Mouse (Mus musculus): ENCODE results near the gene Ms4a2. TPM values are rescaled to one million over a fixed set of nuclear protein-coding genes. Genes with fewer than 3 reads are reported as not detected.

The Ms4a2 gene
- polyA plus RNA-seq, 1 experiment from 2014 or later: 1.6 TPM

Other genes with a start within 250 kb of the Ms4a2 start
- gene Ms4a4a, start 248.2 kb downstream of the Ms4a2 start, polyA plus RNA-seq (2014; fragmentation: Nextera tagmentation; extraction: Ambion mirVana): 5.2 and 7.1 TPM in 2 replicates
- gene Ms4a4c, start 218.9 kb downstream of the Ms4a2 start, polyA plus RNA-seq (2014; fragmentation: Nextera tagmentation; extraction: Ambion mirVana): 0.62 and 1.3 TPM in 2 replicates
- gene Ms4a4b, start 180.2 kb downstream of the Ms4a2 start, polyA plus RNA-seq (2014; fragmentation: Nextera tagmentation; extraction: Ambion mirVana): 0.14 and 0.17 TPM in 2 replicates
- 8.3 and 11.8 TPM in 2 replicates for gene Ms4a6c, start 154.4 kb downstream of the Ms4a2 start, polyA plus RNA-seq (2014; fragmentation: Nextera tagmentation; extraction: Ambion mirVana)
- not detected in 2 replicates for gene Gm8369, start 137.8 kb downstream of the Ms4a2 start, polyA plus RNA-seq (2014; fragmentation: Nextera tagmentation; extraction: Ambion mirVana)
- gene Ms4a6b, start 107.2 kb downstream of the Ms4a2 start, polyA plus RNA-seq (2014; fragmentation: Nextera tagmentation; extraction: Ambion mirVana): 10.5 and 12.2 TPM in 2 replicates
- gene Ms4a4d, start 86.9 kb downstream of the Ms4a2 start, polyA plus RNA-seq (2014; fragmentation: Nextera tagmentation; extraction: Ambion mirVana): 1.1 and 1.5 TPM in 2 replicates
- 7.4 and 9.3 TPM in 2 replicates for gene Ms4a6d, start 18.9 kb downstream of the Ms4a2 start, polyA plus RNA-seq (2014; fragmentation: Nextera tagmentation; extraction: Ambion mirVana)
- 0.36 TPM in 1 of 2 replicates, not detected in the other for gene Ms4a3, start 17.1 kb upstream of the Ms4a2 start, polyA plus RNA-seq (2014; fragmentation: Nextera tagmentation; extraction: Ambion mirVana)
- not detected in 2 replicates for gene Oosp2, start 36.8 kb upstream of the Ms4a2 start, polyA plus RNA-seq (2014; fragmentation: Nextera tagmentation; extraction: Ambion mirVana)
- gene Oosp1, start 67.4 kb upstream of the Ms4a2 start, polyA plus RNA-seq (2014; fragmentation: Nextera tagmentation; extraction: Ambion mirVana): not detected in 2 replicates
- gene Oosp3, start 73.3 kb upstream of the Ms4a2 start, polyA plus RNA-seq (2014; fragmentation: Nextera tagmentation; extraction: Ambion mirVana): not detected in 2 replicates
- gene Gif, start 123.8 kb upstream of the Ms4a2 start, polyA plus RNA-seq (2014; fragmentation: Nextera tagmentation; extraction: Ambion mirVana): not detected in 2 replicates
- 48.9 and 51.9 TPM in 2 replicates for gene Mrpl16, start 146.7 kb upstream of the Ms4a2 start, polyA plus RNA-seq (2014; fragmentation: Nextera tagmentation; extraction: Ambion mirVana)
- gene Stx3, start 195.7 kb upstream of the Ms4a2 start, polyA plus RNA-seq (2014; fragmentation: Nextera tagmentation; extraction: Ambion mirVana): 8.7 and 8.8 TPM in 2 replicates
- gene Olfr1417, start 215.5 kb upstream of the Ms4a2 start, polyA plus RNA-seq (2014; fragmentation: Nextera tagmentation; extraction: Ambion mirVana): not detected in 2 replicates
- not detected in 2 replicates for gene Olfr1418, start 237.3 kb upstream of the Ms4a2 start, polyA plus RNA-seq (2014; fragmentation: Nextera tagmentation; extraction: Ambion mirVana)

All from embryonic facial prominence, embryonic 14.5 days (tissue).